Mouse (Mus musculus) stomach, postnatal 0 days (tissue): Measurements from ENCODE around the gene Foxn3. TPM values are rescaled to one million over a fixed set of nuclear protein-coding genes. Genes with fewer than 3 reads are reported as not detected.

Source experiments
- ATAC-seq: fragments of 200-750 bp; cut with Nextera tagmentation; 2 replicates; pipeline ENCODE4 v1.8.0; 2017; ENCODE audit not compliant: low FRiP score, low TSS enrichment
- DNase-seq: peaks from one replicate; pipeline ENCODE4 v3.0.0-alpha.2; 2016; ENCODE audit warnings: low spot score
- H3K27ac ChIP-seq: fragments of 300-500 bp; sonication (generic); replicated peaks from 2 replicates; pipeline ENCODE4 v1.5.1; 2014; ENCODE audit warnings: mild to moderate bottlenecking, control low read depth
- H3K27me3 ChIP-seq: fragments of 300-500 bp; sonication (generic); 2 replicates; pipeline ENCODE4 v1.6.1; 2014; ENCODE audit warnings: low read length; ENCODE audit not compliant: control insufficient read depth, insufficient read depth
- H3K36me3 ChIP-seq: fragments of 300-500 bp; sonication (generic); 2 replicates; pipeline ENCODE4 v1.6.1; 2014; ENCODE audit warnings: low read length, mixed read lengths; ENCODE audit not compliant: control insufficient read depth, insufficient read depth
- H3K4me1 ChIP-seq: fragments of 300-500 bp; sonication (generic); replicated peaks from 2 replicates; pipeline ENCODE4 v1.6.1; 2014; ENCODE audit warnings: antibody characterized with exemption; ENCODE audit not compliant: control insufficient read depth, insufficient read depth
- H3K4me2 ChIP-seq: fragments of 300-500 bp; sonication (generic); replicated peaks from 2 replicates; pipeline ENCODE4 v1.6.1; 2014; ENCODE audit warnings: low read depth, mild to moderate bottlenecking, control low read depth, moderate library complexity
- H3K4me3 ChIP-seq: fragments of 300-500 bp; sonication (generic); 2 replicates; pipeline ENCODE4 v1.5.1; 2014; ENCODE audit warnings: low read depth, low read length, control low read depth
- H3K9ac ChIP-seq: fragments of 300-500 bp; sonication (generic); 2 replicates; pipeline ENCODE4 v1.6.1; 2014; ENCODE audit warnings: mild to moderate bottlenecking, low read length, control low read depth, mixed read lengths
- H3K9me3 ChIP-seq: fragments of 300-500 bp; sonication (generic); 2 replicates; pipeline ENCODE4 v1.6.1; 2016; ENCODE audit warnings: low read length; ENCODE audit not compliant: control insufficient read depth
- CTCF ChIP-seq: IDR thresholded peaks from 2 replicates; pipeline ENCODE4 v1.5.1; 2016; ENCODE audit warnings: antibody characterized with exemption, low read depth, mild to moderate bottlenecking, moderate library complexity
- EP300 ChIP-seq: optimal IDR thresholded peaks from 2 replicates; pipeline ENCODE3; 2016; ENCODE audit warnings: antibody characterized with exemption
- WGBS: fragments of 180-500 bp; shearing (Covaris S2); extraction: QIAGEN DNeasy Blood & Tissue Kit; methylation state at CpG from one replicate; pipeline ENCODE4 v1.1.7; 2014; 5-methylcytosine and 5-hydroxymethylcytosine counted together
- polyA plus RNA-seq: library from polyadenylated mRNA; unstranded; fragments of >200 nt; fragmentation: Nextera tagmentation; extraction: Ambion mirVana; gene quantifications from 2 replicates; pipeline ENCODE4 v1.2.1, GENCODE M21; 2015

The Foxn3 gene
- polyA plus RNA-seq, 1 experiment from 2014 or later, result 40.1 TPM

- DNase-seq, result no peak
- 49% methylated on average over 8 of the region's 8 CpGs for WGBS
- Histone ChIP-seq H3K27me3 (no peaks in the 10 kb centered on the region), H3K4me2 (no peak overlapping the region), H3K4me1 (0 out of 2 replicates have a peak, but pooled peaks cover 2% of the 10 kb centered on the region), H3K27ac (no peak overlapping the region), H3K4me3 (no peak overlapping the region), H3K9ac (no peak overlapping the region), H3K9me3 (no peaks in the 10 kb centered on the region), H3K36me3 (peaks cover 2% of the 10 kb centered on the region; the same call in 1 of the 2 replicates)
- no peak for ATAC-seq
- TF ChIP-seq CTCF (no peak), EP300 (no peak)
Measured at GRCm38 (mm10) chr12:99326157-99326556, 237.2 kb downstream of the Foxn3 start.

GRCm38 (mm10) chr12:99321633-99322431 is 241.6 kb downstream of the Foxn3 start:
- no peak for ATAC-seq
- Histone ChIP-seq H3K4me1 (no peaks in the 10 kb centered on the region), H3K4me2 (no peak overlapping the region), H3K36me3 (no peaks in the 10 kb centered on the region), H3K9ac (no peak overlapping the region), H3K27me3 (no peaks in the 10 kb centered on the region), H3K4me3 (no peak overlapping the region), H3K9me3 (no peaks in the 10 kb centered on the region), H3K27ac (no peak overlapping the region)
- DNase-seq, result no peak
- 81% methylated on average over 12 of the region's 12 CpGs for WGBS
- no peak for TF ChIP-seq CTCF
- no peak for TF ChIP-seq EP300

- H3K9me3 ChIP-seq, result no peaks in the 10 kb centered on the region
- no peaks in the 10 kb centered on the region for H3K36me3 ChIP-seq
- no peak overlapping the region for H3K27ac ChIP-seq
- ATAC-seq (no peak), DNase-seq (no peak)
- TF ChIP-seq CTCF, result no peak
- TF ChIP-seq EP300, result no peak
- 89% methylated on average over 3 of the region's 3 CpGs for WGBS
- no peak overlapping the region for H3K4me3 ChIP-seq
- no peak overlapping the region for H3K4me2 ChIP-seq
- H3K27me3 ChIP-seq, result no peaks in the 10 kb centered on the region
- no peaks in the 10 kb centered on the region for H3K4me1 ChIP-seq
- H3K9ac ChIP-seq, result no peak overlapping the region
Measured at GRCm38 (mm10) chr12:99320966-99321496, 242.4 kb downstream of the Foxn3 start.

- Histone ChIP-seq H3K4me3 (no peak overlapping the region), H3K27me3 (no peaks in the 10 kb centered on the region), H3K36me3 (no peaks in the 10 kb centered on the region), H3K4me1 (no peaks in the 10 kb centered on the region), H3K9ac (no peak overlapping the region), H3K27ac (no peak overlapping the region), H3K9me3 (no peaks in the 10 kb centered on the region), H3K4me2 (no peak overlapping the region)
- DNase-seq (no peak), ATAC-seq (no peak)
- no peak for TF ChIP-seq EP300
- no peak for TF ChIP-seq CTCF
- WGBS, result 66% methylated on average over 2 of the region's 2 CpGs
Measured at GRCm38 (mm10) chr12:99319896-99320295, 243.5 kb downstream of the Foxn3 start.

- H3K9me3 ChIP-seq, result no peaks in the 10 kb centered on the region
- H3K36me3 ChIP-seq, result no peaks in the 10 kb centered on the region
- H3K9ac ChIP-seq, result no peak overlapping the region
- ATAC-seq, result no peak
- 50% methylated on average over 5 of the region's 5 CpGs for WGBS
- H3K27ac ChIP-seq, result no peak overlapping the region
- TF ChIP-seq EP300 (no peak), CTCF (no peak)
- H3K27me3 ChIP-seq, result no peaks in the 10 kb centered on the region
- H3K4me2 ChIP-seq, result no peak overlapping the region
- DNase-seq, result no peak
- no peaks in the 10 kb centered on the region for H3K4me1 ChIP-seq
- no peak overlapping the region for H3K4me3 ChIP-seq
Measured at GRCm38 (mm10) chr12:99319171-99319570, 244.2 kb downstream of the Foxn3 start.

GRCm38 (mm10) chr12:99315931-99316330 is 247.5 kb downstream of the Foxn3 start:
- 91% methylated on average over 6 of the region's 6 CpGs for WGBS

More at GRCm38 (mm10) chr12:99315931-99316330, 247.5 kb downstream of the Foxn3 start:
- no peak for DNase-seq
- Histone ChIP-seq H3K4me2 (no peak overlapping the region), H3K27ac (no peak overlapping the region), H3K36me3 (no peaks in the 10 kb centered on the region), H3K4me1 (no peaks in the 10 kb centered on the region), H3K9me3 (no peaks in the 10 kb centered on the region), H3K27me3 (no peaks in the 10 kb centered on the region), H3K4me3 (no peak overlapping the region), H3K9ac (no peak overlapping the region)
- ATAC-seq, result no peak
- TF ChIP-seq EP300 (no peak), CTCF (no peak)
